Mouse (Mus musculus) intestine, postnatal 0 days (tissue): ENCODE data around the gene Gm6465. TPM values are rescaled to one million over a fixed set of nuclear protein-coding genes. Genes with fewer than 3 reads are reported as not detected.
"Not testable (repeated sequence)": the region's sequence is repeated elsewhere in the genome, so short reads cannot be mapped to it uniquely, and the experiment has no call there.

ENCODE experiments used
- ATAC-seq: fragments of 200-750 bp; cut with Nextera tagmentation; 2 replicates; pipeline ENCODE4 v1.8.0; 2017; ENCODE audit warnings: mild to moderate bottlenecking, moderate TSS enrichment, moderate library complexity
- H3K27ac ChIP-seq: fragments of 300-500 bp; sonication (generic); 2 replicates; pipeline ENCODE4 v1.5.1; 2014; ENCODE audit warnings: mild to moderate bottlenecking, low read depth, low read length, moderate library complexity
- H3K27me3 ChIP-seq: fragments of 300-500 bp; sonication (generic); replicated peaks from 2 replicates; pipeline ENCODE4 v1.6.1; 2014; ENCODE audit warnings: low read length, mixed read lengths; ENCODE audit not compliant: control insufficient read depth, insufficient read depth
- H3K36me3 ChIP-seq: fragments of 300-500 bp; sonication (generic); 2 replicates; pipeline ENCODE4 v1.6.1; 2014; ENCODE audit warnings: mild to moderate bottlenecking, moderate library complexity; ENCODE audit not compliant: control insufficient read depth, insufficient read depth
- H3K4me1 ChIP-seq: fragments of 300-500 bp; sonication (generic); replicated peaks from 2 replicates; pipeline ENCODE4 v1.6.1; 2014; ENCODE audit warnings: antibody characterized with exemption, low read length, mixed read lengths; ENCODE audit not compliant: control insufficient read depth, insufficient read depth
- H3K4me2 ChIP-seq: fragments of 300-500 bp; sonication (generic); replicated peaks from 2 replicates; pipeline ENCODE4 v1.6.1; 2014; ENCODE audit warnings: low read depth, mild to moderate bottlenecking, moderate library complexity
- H3K4me3 ChIP-seq: fragments of 300-500 bp; sonication (generic); 2 replicates; pipeline ENCODE4 v1.5.1; 2014; ENCODE audit warnings: low read depth, low read length
- H3K9ac ChIP-seq: fragments of 300-500 bp; sonication (generic); 2 replicates; pipeline ENCODE4 v1.6.1; 2014; ENCODE audit warnings: mild to moderate bottlenecking, low read depth, low read length
- H3K9me3 ChIP-seq: fragments of 300-500 bp; sonication (generic); 2 replicates; pipeline ENCODE4 v1.6.1; 2016; ENCODE audit warnings: mixed run types; ENCODE audit not compliant: control insufficient read depth
- WGBS: fragments of 180-500 bp; shearing (Covaris S2); extraction: QIAGEN DNeasy Blood & Tissue Kit; methylation state at CpG from one replicate; pipeline ENCODE4 v1.1.7; 2014; 5-methylcytosine and 5-hydroxymethylcytosine counted together
- polyA plus RNA-seq: library from polyadenylated mRNA; unstranded; fragments of >200 nt; fragmentation: Nextera tagmentation; extraction: Ambion mirVana; gene quantifications from 2 replicates; pipeline ENCODE4 v1.2.1, GENCODE M21; 2015

The Gm6465 gene
- not detected in 2 replicates for polyA plus RNA-seq

DNA sequence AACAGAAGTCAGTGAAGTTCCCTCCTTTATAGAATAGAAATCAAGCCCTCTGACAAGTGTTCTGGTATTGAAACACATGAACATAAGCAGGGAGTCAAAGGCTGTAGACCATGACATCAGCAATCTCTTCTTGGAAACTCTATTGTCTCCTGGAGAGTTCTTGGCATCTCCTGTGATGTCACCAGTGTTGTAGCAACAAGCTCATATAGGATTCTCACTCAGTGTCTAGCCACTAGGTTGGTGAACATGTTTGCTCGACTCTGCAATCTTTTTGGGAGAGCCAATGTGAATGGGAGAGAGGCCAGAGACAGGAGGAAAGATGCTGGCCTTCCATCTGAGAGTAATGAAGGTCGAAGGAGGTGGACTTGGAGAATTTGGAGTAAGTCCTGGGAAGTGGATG lies at the start of gene Gm6465:
Gm6465 (plus strand) TSS at position 301 of the 400 bp plus-strand sequence.
- H3K27ac ChIP-seq, H3K27me3 ChIP-seq, H3K9me3 ChIP-seq, ATAC-seq, H3K4me1 ChIP-seq, H3K4me2 ChIP-seq, H3K9ac ChIP-seq, H3K4me3 ChIP-seq, H3K36me3 ChIP-seq: not testable (repeated sequence)
- 61% methylated on average over 2 of the region's 2 CpGs for WGBS

- 72% methylated on average over 1 of the region's 1 CpGs for WGBS
- H3K9ac ChIP-seq, H3K4me3 ChIP-seq, H3K4me2 ChIP-seq, ATAC-seq, H3K4me1 ChIP-seq, H3K27me3 ChIP-seq, H3K36me3 ChIP-seq, H3K27ac ChIP-seq, H3K9me3 ChIP-seq: not testable (repeated sequence)
Observed at GRCm38 (mm10) chr5:11845824-11846223, 485 bp downstream of the Gm6465 start.

- not testable (repeated sequence) for H3K4me2 ChIP-seq, H3K36me3 ChIP-seq, H3K27me3 ChIP-seq, H3K9ac ChIP-seq, H3K9me3 ChIP-seq, ATAC-seq, H3K4me3 ChIP-seq, H3K27ac ChIP-seq, H3K4me1 ChIP-seq
Observed at GRCm38 (mm10) chr5:11857909-11858308, 12.6 kb downstream of the Gm6465 start.

Other genes with a start within 250 kb of the Gm6465 start
- gene Gm8922, start 163.6 kb upstream of the Gm6465 start, polyA plus RNA-seq, result not detected in 2 replicates
- not detected in 2 replicates for gene Gm8926, start 75.0 kb upstream of the Gm6465 start, polyA plus RNA-seq
- not detected in 2 replicates for gene 4933402N22Rik, start 72.5 kb downstream of the Gm6465 start, polyA plus RNA-seq